Mouse (Mus musculus) adrenal gland, postnatal 10 days (tissue): Measurements from ENCODE around the gene Hcls1. TPM values are rescaled to one million over a fixed set of nuclear protein-coding genes. Genes with fewer than 3 reads are reported as not detected.

Experiments used
- DNase-seq: peaks from one replicate; pipeline ENCODE4 v3.0.0; 2021; ENCODE audit warnings: mixed read lengths
- long read RNA-seq, 2 experiments: library from polyadenylated mRNA; stranded (forward); transcript quantifications; one replicate each; pipeline ENCODE4 v2.0.0; 2021
- total RNA-seq, 2 experiments: library from RNA; stranded (reverse); gene quantifications; 2 replicates each; pipeline ENCODE4 v1.2.3; 2021

Gene Hcls1
- 10 to 100 TPM; 15.8 to 19.5 TPM for total RNA-seq
- long read RNA-seq, experiment 1, partial matches to known transcripts, result 1 of 5 reads
- long read RNA-seq, experiment 1, other reads (novel, unspliced or antisense), result 0 of 5 reads
- long read RNA-seq, experiment 2, result 0 reads

DNA sequence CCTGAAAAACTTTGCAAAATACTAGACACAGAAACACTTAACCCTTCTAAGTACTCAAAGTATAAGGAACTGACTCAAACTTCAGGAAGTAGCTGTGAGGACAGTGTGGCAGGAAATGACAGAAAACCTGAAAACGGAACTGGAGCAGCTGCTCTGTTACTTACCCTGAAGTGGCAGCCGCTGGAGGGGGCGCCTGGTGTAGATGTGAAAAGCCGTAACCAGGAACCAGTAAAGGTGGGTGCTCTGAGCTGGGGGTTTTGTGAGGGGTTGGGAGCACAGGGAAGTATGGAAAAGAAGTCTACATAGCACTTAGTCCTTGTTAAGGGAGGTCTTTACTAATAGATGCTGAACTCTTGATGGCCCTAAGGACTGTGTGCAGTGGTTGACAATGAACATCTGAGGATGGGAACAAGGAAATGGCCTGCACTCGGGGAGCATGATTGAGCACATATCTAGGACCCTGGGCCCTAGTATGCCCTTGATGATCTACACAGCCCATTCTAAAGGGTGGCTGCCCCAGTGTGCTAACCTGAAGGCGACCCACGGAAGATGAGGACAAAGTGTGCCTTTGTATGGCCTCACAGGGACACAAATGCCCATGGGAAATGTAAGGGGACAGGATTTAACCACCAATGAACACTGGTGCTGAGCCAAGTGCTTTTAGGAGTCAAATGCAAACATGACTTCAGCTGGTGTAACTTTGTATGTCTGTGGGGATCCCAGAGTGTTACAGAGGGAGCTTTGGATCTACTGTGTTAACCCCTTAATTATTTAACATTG, at the start of gene Hcls1:
Hcls1 (plus strand) TSS at position 143 of the 780 bp plus-strand sequence.
- DNase-seq, result peak; percentile 38

GRCm38 (mm10) chr16:36885912-36886311, 48.9 kb upstream of the Hcls1 start:
- DNase-seq, result no peak

- DNase-seq, result peak; percentile 42
Measured at GRCm38 (mm10) chr16:36887546-36887945, 47.2 kb upstream of the Hcls1 start.

- no peak for DNase-seq
Measured at GRCm38 (mm10) chr16:36890559-36890958, 44.2 kb upstream of the Hcls1 start.

DNA sequence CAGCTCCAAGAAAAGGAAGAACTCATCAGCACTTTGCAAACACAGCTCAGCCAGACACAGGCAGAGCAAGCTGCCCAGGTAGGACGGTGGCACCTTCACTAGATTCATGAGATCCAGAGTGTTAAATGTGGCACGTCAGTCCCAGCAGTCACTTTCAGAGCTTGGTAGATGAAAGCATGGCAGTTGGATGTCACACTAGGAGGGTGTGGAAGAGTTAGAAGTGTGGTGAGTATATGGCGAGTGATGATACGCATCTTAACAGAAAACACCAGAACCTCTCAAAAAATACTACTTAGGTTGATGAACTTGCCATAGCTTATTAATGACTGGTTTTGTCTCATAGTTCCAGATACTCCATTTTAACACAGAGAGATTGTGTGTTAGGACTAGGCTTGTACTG, 43.4 kb upstream of the Hcls1 start:
- DNase-seq, result no peak

- DNase-seq, result no peak
Measured at GRCm38 (mm10) chr16:36893317-36893716, 41.5 kb upstream of the Hcls1 start.

DNA sequence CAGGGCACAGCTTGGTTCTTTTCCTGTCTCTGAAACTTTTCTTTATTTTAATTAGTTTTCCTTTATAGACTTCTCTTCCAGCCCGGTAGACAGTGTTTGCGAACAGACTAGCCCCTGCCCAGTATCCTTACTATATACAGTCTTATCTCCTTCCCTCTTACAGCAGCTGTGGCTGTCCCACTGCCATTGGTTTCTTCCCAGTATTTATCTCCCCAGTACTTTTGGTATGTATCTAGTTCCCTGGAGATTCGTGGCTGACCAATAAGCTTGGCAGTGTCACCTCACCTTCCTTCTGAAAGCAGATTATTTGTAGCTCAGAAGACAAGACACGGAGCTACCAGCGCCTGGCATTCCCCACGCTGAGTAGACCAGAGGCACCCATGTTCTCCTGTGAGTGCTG, 38.1 kb upstream of the Hcls1 start:
- no peak for DNase-seq

DNA sequence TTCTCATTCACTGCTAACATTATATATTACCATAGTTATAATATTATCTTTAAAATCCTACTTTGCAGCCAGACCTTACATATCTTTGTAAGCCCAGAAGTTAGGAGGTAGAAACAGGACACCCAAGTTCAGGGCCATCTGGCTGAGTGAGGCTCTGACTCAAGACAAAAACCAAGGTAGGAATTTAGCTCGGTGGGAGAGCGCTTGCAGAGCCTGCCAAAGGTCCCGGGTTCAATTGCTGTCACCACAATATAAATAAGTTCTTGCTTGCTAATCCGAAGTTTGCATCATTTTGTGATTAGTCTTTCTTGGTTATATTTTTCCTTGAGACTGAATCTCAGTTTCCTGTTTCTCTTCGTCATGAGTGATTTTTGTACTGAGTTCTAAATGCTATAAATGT, 31.6 kb upstream of the Hcls1 start:
- no peak for DNase-seq

DNA sequence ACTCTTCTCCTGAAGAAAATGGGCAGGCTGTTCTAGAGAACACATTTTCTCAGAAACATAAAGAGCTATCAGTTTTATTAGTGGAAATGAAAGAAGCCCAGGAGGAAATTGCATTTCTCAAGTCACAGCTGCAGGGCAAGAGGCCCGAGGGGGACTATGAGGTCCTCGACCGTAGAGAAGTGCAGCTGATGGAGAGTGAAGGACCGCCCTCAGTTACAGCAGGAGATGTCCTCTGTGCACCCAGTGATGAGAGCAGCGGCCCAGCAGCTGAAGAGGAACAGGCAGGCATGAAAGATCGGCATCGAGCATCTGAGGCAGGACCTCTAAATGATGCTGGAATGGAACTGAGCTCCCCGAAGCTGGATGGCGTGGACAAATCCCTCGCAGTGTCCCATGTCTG, 22.9 kb upstream of the Hcls1 start:
- no peak for DNase-seq

- no peak for DNase-seq
Measured at GRCm38 (mm10) chr16:36912311-36912710, 22.5 kb upstream of the Hcls1 start.

DNA sequence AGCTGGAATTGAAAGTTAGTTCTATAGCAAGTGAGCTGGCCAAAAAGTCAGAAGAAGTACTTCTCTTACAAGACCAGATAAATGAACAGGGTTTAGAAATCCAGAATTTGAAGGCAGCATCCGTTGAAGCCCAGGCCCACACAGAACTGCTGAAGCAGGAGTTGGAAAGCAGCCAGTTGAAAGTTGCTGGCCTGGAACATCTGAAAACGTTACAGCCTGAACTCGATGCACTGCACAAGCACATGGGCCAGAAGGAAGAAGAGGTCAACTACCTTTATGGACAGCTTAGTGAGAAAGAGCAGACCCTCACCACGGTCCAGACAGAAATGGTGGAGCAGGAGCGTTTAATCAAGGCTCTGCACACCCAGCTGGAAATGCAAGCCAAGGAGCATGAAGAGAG, 20.6 kb upstream of the Hcls1 start:
- DNase-seq, result no peak

GRCm38 (mm10) chr16:36918505-36918904, 16.3 kb upstream of the Hcls1 start:
- DNase-seq, result no peak

DNA sequence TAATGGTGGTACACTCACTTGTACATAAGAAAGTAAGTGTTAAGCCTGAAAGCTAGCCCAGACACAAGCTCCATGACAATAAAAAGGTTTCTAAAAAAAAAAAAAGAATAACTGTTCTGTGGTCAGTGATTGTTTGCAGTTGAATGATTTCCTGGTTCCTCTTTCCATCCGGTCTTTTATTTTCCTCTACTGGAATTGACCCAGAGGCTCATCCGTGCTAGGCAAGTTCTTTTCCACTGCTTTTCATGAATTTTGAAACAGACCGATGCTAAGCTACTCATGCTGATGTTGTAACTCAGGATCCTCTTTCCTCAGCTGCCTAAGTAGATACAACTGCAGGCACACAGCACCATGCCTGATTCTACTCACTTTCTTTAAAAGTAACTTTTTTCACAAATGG, 14.4 kb upstream of the Hcls1 start:
- DNase-seq, result no peak

DNA sequence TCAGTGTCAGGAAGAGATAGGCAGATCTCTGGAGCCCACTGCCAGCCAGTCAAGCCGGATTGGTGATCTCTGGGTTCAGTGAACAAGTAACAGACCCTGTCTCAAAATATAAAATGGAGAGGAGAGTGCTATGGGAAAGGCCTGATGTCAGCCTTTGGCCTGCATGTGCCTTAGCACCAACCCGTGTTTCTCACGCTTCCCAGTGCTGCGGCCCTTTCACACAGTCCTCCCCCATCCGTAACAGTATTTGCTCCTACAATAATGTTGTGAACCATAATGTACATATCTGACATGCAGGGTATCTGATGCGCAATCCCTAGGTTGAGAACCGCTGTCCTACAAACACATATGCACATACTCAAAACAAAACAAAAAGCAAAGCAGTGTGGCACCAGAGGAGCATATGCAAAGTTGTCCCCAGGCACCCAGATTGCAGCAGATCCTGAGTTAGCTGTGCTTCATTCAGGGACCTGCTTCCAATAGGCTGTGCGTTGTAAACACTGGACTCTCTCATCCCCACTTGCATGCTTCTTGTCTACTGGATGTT, 13.6 kb upstream of the Hcls1 start:
- no peak for DNase-seq

- DNase-seq, result no peak
Measured at GRCm38 (mm10) chr16:36921980-36922379, 12.8 kb upstream of the Hcls1 start.

- no peak for DNase-seq
Measured at GRCm38 (mm10) chr16:36924312-36924711, 10.5 kb upstream of the Hcls1 start.

DNA sequence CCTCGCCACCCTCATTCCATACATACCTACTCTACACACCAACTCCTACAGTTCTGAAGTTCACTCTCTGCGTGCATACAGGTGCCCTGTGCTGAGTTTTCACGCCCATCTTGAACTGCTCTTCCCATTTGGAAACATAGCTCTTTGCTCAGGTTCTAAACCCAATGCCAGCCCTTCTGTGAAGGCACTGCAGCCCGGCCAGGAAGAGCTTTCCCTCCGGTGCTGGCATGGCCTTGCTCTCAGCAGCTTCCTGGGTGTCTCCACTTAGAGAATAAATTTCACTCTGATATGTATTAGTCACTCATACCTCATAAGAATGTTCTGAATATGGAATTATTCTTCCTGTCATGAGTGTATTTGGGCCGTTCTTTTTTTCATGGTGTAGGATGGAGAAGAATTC, 9.4 kb upstream of the Hcls1 start:
- no peak for DNase-seq

DNA sequence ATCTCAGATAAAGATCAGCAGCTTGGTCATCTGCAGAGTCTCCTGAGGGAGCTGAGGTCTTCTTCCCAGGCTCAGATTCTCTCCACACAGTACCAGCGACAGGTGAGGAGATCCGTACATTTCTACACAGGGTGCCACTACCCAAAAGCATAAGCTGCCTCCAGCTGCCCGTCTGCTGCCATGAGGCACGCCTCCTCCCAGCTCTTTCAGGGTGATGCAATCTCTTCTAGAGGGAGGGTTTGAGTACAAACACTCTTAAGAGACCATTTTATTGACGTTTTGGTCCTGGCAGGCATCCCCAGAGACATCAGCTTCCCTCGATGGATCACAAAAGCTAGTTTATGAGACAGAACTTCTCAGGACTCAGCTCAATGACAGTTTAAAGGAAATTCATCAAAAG, 9.0 kb upstream of the Hcls1 start:
- no peak for DNase-seq

DNA sequence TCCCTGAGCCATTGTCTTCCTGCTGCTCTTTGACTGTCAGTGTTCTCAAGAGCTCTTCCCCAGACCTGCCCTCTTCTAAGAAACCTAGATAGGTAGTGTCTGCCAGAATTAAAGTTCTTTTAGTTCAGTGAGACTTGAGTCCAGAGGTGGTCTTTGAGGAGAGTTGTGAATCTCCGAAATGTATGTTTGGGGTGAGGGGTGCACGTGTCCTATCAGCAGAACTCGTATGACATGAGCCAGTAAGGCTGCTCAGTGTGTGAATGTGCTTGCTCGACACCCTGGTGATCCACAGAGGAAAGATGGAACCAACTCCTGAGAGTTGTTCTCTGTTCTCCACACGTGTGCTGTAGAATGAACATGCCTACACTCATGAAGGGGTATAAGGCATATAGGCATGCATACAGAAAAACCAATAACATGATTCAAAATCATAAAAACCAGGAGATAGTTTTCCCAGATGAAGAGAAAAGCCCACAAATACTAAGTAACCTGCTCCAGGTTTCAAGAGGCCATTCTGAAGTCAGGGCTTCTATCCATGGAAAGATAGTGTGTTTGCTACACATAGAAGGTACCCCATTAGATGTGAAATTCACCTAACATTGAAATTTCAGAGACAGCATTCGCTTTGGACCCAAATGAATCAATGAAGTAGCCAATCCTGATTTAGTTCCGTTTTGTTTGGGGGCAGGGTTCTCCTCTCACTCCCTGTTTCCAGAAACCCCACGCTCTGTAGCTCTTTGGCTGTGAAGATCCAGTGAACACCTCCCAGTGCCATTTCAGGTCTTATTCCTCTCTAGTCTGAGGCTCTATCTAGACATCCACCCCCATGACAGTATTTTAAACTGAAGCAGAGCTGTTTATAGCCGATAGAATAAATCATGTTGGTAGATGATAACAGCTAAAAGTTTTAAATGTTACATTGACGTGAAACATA, 8.0 kb upstream of the Hcls1 start:
- DNase-seq, result no peak

GRCm38 (mm10) chr16:36927495-36928105, 7.2 kb upstream of the Hcls1 start:
- DNase-seq, result no peak

- DNase-seq, result no peak
Measured at GRCm38 (mm10) chr16:36928106-36928500, 6.7 kb upstream of the Hcls1 start.

DNA sequence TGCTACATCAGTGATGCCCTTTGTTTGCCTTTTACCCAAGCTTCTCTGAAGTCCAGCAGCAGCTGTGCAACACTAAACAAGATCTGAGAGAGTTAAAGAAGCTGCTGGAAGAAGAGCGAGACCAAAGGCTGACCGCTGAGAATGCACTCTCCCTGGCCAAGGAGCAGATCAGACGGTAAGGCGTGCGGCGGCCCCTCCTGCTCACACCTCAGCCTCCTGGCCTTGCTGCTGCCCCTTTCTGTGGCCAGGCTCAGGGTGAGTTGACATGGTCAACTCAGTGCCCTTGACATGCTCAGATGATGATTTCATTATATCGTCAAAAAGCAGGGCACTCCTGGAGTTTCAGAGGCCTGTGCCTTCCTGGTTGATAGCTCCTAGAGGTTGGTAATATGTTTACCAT, 5.6 kb upstream of the Hcls1 start:
- no peak for DNase-seq
